Mouse (Mus musculus) heart, embryonic 10.5 days (tissue): ENCODE data around the gene Mllt11. TPM values are rescaled to one million over a fixed set of nuclear protein-coding genes. Genes with fewer than 3 reads are reported as not detected.

Experiments
- DNase-seq: peaks from one replicate; pipeline ENCODE4 v3.0.0-alpha.2; 2017; ENCODE audit warnings: low spot score
- H3K27ac ChIP-seq: fragments of 300-500 bp; sonication (generic); 2 replicates; pipeline ENCODE4 v1.5.1; 2016; ENCODE audit warnings: mild to moderate bottlenecking
- H3K27me3 ChIP-seq: fragments of 300-500 bp; sonication (generic); 2 replicates; pipeline ENCODE4 v1.6.1; 2016; ENCODE audit warnings: mild to moderate bottlenecking; ENCODE audit not compliant: poor library complexity, insufficient read depth, severe bottlenecking
- H3K36me3 ChIP-seq: fragments of 300-500 bp; sonication (generic); 2 replicates; pipeline ENCODE4 v1.6.1; 2016; ENCODE audit warnings: mild to moderate bottlenecking, moderate library complexity
- H3K4me1 ChIP-seq: fragments of 300-500 bp; sonication (generic); 2 replicates; pipeline ENCODE4 v1.6.1; 2016; ENCODE audit warnings: mild to moderate bottlenecking
- H3K4me3 ChIP-seq: fragments of 300-500 bp; sonication (generic); 2 replicates; pipeline ENCODE4 v1.5.1; 2016; ENCODE audit warnings: mild to moderate bottlenecking, moderate library complexity
- H3K9me3 ChIP-seq: fragments of 300-500 bp; sonication (generic); 2 replicates; pipeline ENCODE4 v1.6.1; 2016; ENCODE audit warnings: mild to moderate bottlenecking, moderate library complexity
- WGBS: fragments of 180-500 bp; shearing (Covaris S2); methylation state at CpG from one replicate; pipeline ENCODE4 v1.1.7; 2016; 5-methylcytosine and 5-hydroxymethylcytosine counted together
- polyA plus RNA-seq: library from polyadenylated mRNA; unstranded; fragments of >200 nt; fragmentation: Nextera tagmentation; extraction: Ambion mirVana; gene quantifications from 2 replicates; pipeline ENCODE4 v1.2.1, GENCODE M21; 2016

The Mllt11 gene
- polyA plus RNA-seq: 10.7 and 11.1 TPM in 2 replicates

- peak within 1 kb of the TSS; percentile 80 for H3K4me3 ChIP-seq
- H3K27me3 ChIP-seq: no peaks in the 10 kb centered on the region
- 74% methylated on average over 13 of the region's 13 CpGs for WGBS
- no peaks in the 10 kb centered on the region for H3K9me3 ChIP-seq
- H3K36me3 ChIP-seq: peaks cover 52% of the 10 kb centered on the region
- H3K27ac ChIP-seq: peak within 1 kb of the TSS; percentile 96
- DNase-seq: no peak
- peaks cover 45% of the 10 kb centered on the region for H3K4me1 ChIP-seq
Observed at GRCm38 (mm10) chr3:95231298-95232221, at the start of gene Mllt11. TSS of gene Mllt11 (minus strand) at chr3:95232171.

- Histone ChIP-seq H3K4me3 (peak within 1 kb of the TSS; percentile 83), H3K27me3 (no peaks in the 10 kb centered on the region), H3K27ac (peak within 1 kb of the TSS; percentile 95), H3K36me3 (no peaks in the 10 kb centered on the region), H3K9me3 (no peaks in the 10 kb centered on the region), H3K4me1 (peaks cover 32% of the 10 kb centered on the region)
- DNase-seq: peak; percentile 99
- WGBS: under 1% methylated on average over 52 of the region's 53 CpGs
Observed at GRCm38 (mm10) chr3:95281216-95282126, 49.5 kb upstream of the Mllt11 start, which contains the start of the genes Mindy1 and Prune1. TSS of gene Mindy1 (plus strand) at chr3:95281345. TSS of gene Prune1 (minus strand) at chr3:95282076.

GRCm38 (mm10) chr3:95280747-95281146 lies 48.8 kb upstream of the Mllt11 start:
- peaks cover 32% of the 10 kb centered on the region for H3K4me1 ChIP-seq
- WGBS: 14% methylated on average over 8 of the region's 8 CpGs
- no peak for DNase-seq

GRCm38 (mm10) chr3:95277149-95277551 lies 45.2 kb upstream of the Mllt11 start:
- Histone ChIP-seq H3K36me3 (peaks cover 8% of the 10 kb centered on the region), H3K27me3 (no peaks in the 10 kb centered on the region), H3K9me3 (no peaks in the 10 kb centered on the region), H3K4me1 (peaks cover 22% of the 10 kb centered on the region), H3K4me3 (no peak overlapping the region), H3K27ac (no peak overlapping the region)
- DNase-seq: no peak
- 90% methylated on average over 1 of the region's 1 CpGs for WGBS

More at GRCm38 (mm10) chr3:95280747-95281146, 48.8 kb upstream of the Mllt11 start:
- no peaks in the 10 kb centered on the region for H3K9me3 ChIP-seq
- H3K36me3 ChIP-seq: no peaks in the 10 kb centered on the region
- H3K27me3 ChIP-seq: no peaks in the 10 kb centered on the region
- H3K4me3 ChIP-seq: peak overlapping the region; percentile 83
- H3K27ac ChIP-seq: peak overlapping the region; percentile 95

GRCm38 (mm10) chr3:95276428-95276934 lies 44.5 kb upstream of the Mllt11 start:
- Histone ChIP-seq H3K27ac (no peak overlapping the region), H3K4me3 (no peak overlapping the region), H3K36me3 (peaks cover 8% of the 10 kb centered on the region), H3K4me1 (peaks cover 22% of the 10 kb centered on the region), H3K9me3 (no peaks in the 10 kb centered on the region), H3K27me3 (no peaks in the 10 kb centered on the region)
- 72% methylated on average over 5 of the region's 5 CpGs for WGBS
- no peak for DNase-seq

GRCm38 (mm10) chr3:95275161-95275560 lies 43.2 kb upstream of the Mllt11 start:
- Histone ChIP-seq H3K27me3 (no peaks in the 10 kb centered on the region), H3K9me3 (no peaks in the 10 kb centered on the region), H3K27ac (peak overlapping the region; percentile 47; the same call in 1 of the 2 replicates), H3K4me3 (no peak overlapping the region), H3K36me3 (peaks cover 8% of the 10 kb centered on the region), H3K4me1 (peaks cover 18% of the 10 kb centered on the region)
- no peak for DNase-seq
- WGBS: 66% methylated on average over 6 of the region's 6 CpGs

GRCm38 (mm10) chr3:95274453-95274852 lies 42.5 kb upstream of the Mllt11 start:
- H3K9me3 ChIP-seq: no peaks in the 10 kb centered on the region
- DNase-seq: no peak
- no peaks in the 10 kb centered on the region for H3K27me3 ChIP-seq
- H3K4me1 ChIP-seq: peaks cover 22% of the 10 kb centered on the region
- no peak overlapping the region for H3K4me3 ChIP-seq
- H3K36me3 ChIP-seq: peaks cover 8% of the 10 kb centered on the region
- WGBS: 90% methylated on average over 4 of the region's 4 CpGs
- no peak overlapping the region for H3K27ac ChIP-seq

GRCm38 (mm10) chr3:95273471-95273870 lies 41.5 kb upstream of the Mllt11 start:
- DNase-seq: no peak
- WGBS: 82% methylated on average over 5 of the region's 5 CpGs
- Histone ChIP-seq H3K4me3 (no peak overlapping the region), H3K4me1 (peaks cover 30% of the 10 kb centered on the region), H3K9me3 (no peaks in the 10 kb centered on the region), H3K27me3 (no peaks in the 10 kb centered on the region), H3K27ac (no peak overlapping the region), H3K36me3 (peaks cover 14% of the 10 kb centered on the region)

GRCm38 (mm10) chr3:95270766-95271364 lies 38.9 kb upstream of the Mllt11 start:
- Histone ChIP-seq H3K4me1 (peaks cover 20% of the 10 kb centered on the region), H3K36me3 (peaks cover 39% of the 10 kb centered on the region), H3K4me3 (no peak overlapping the region), H3K27ac (peak overlapping the region; percentile 37; the same call in 1 of the 2 replicates), H3K27me3 (no peaks in the 10 kb centered on the region), H3K9me3 (no peaks in the 10 kb centered on the region)
- 79% methylated on average over 12 of the region's 12 CpGs for WGBS
- no peak for DNase-seq

- H3K4me3 ChIP-seq: no peak overlapping the region
- H3K4me1 ChIP-seq: peaks cover 20% of the 10 kb centered on the region
- H3K9me3 ChIP-seq: no peaks in the 10 kb centered on the region
- WGBS: 76% methylated on average over 5 of the region's 5 CpGs
- peaks cover 45% of the 10 kb centered on the region for H3K36me3 ChIP-seq
- no peaks in the 10 kb centered on the region for H3K27me3 ChIP-seq
- H3K27ac ChIP-seq: no peak overlapping the region
- no peak for DNase-seq
Observed at GRCm38 (mm10) chr3:95269789-95270188, 37.8 kb upstream of the Mllt11 start.

- no peak for DNase-seq
- no peak overlapping the region for H3K4me3 ChIP-seq
- no peaks in the 10 kb centered on the region for H3K9me3 ChIP-seq
- no peaks in the 10 kb centered on the region for H3K27me3 ChIP-seq
- H3K27ac ChIP-seq: no peak overlapping the region
- peaks cover 17% of the 10 kb centered on the region; the same call in 1 of the 2 replicates for H3K4me1 ChIP-seq
- peaks cover 57% of the 10 kb centered on the region for H3K36me3 ChIP-seq
Observed at GRCm38 (mm10) chr3:95267855-95268254, 35.9 kb upstream of the Mllt11 start.

- Histone ChIP-seq H3K9me3 (no peaks in the 10 kb centered on the region), H3K4me1 (peaks cover 17% of the 10 kb centered on the region; the same call in 1 of the 2 replicates), H3K36me3 (peaks cover 74% of the 10 kb centered on the region), H3K4me3 (no peak overlapping the region), H3K27me3 (no peaks in the 10 kb centered on the region), H3K27ac (no peak overlapping the region)
- WGBS: 92% methylated on average over 3 of the region's 3 CpGs
- DNase-seq: no peak
Observed at GRCm38 (mm10) chr3:95266052-95266451, 34.1 kb upstream of the Mllt11 start.
